Mouse (Mus musculus) brown adipose tissue, adult 24 weeks (tissue): Measurements from ENCODE around the gene Ciita. TPM values are rescaled to one million over a fixed set of nuclear protein-coding genes. Genes with fewer than 3 reads are reported as not detected.

Experiments
- H3K27ac ChIP-seq: fragments of 200-500 bp; replicated peaks from 2 replicates; pipeline ENCODE4 v1.5.1; 2012; ENCODE audit warnings: low read depth, mild to moderate bottlenecking, low read length
- H3K4me1 ChIP-seq: fragments of 200-500 bp; 2 replicates; pipeline ENCODE4 v1.6.1; 2012; ENCODE audit warnings: low read length, mixed read lengths; ENCODE audit not compliant: control insufficient read depth, insufficient read depth, insufficient read length
- H3K4me3 ChIP-seq: fragments of 200-500 bp; 2 replicates; pipeline ENCODE4 v1.5.1; 2012; ENCODE audit warnings: low read depth, mild to moderate bottlenecking, low read length, moderate library complexity; ENCODE audit not compliant: insufficient read depth
- polyA plus RNA-seq: library from polyadenylated mRNA; stranded (reverse); fragments of >200 nt; gene quantifications from 2 replicates; pipeline ENCODE4 v1.2.4, GENCODE M21; 2012; ENCODE audit not compliant: missing spikeins, insufficient read depth, insufficient read length

Gene Ciita
- polyA plus RNA-seq, 1 experiment: 0.67 TPM

GRCm38 (mm10) chr16:10453872-10454582, 25.8 kb upstream of the Ciita start:
- H3K27ac ChIP-seq: no peak overlapping the region
- no peaks in the 10 kb centered on the region for H3K4me1 ChIP-seq
- no peak overlapping the region for H3K4me3 ChIP-seq

DNA sequence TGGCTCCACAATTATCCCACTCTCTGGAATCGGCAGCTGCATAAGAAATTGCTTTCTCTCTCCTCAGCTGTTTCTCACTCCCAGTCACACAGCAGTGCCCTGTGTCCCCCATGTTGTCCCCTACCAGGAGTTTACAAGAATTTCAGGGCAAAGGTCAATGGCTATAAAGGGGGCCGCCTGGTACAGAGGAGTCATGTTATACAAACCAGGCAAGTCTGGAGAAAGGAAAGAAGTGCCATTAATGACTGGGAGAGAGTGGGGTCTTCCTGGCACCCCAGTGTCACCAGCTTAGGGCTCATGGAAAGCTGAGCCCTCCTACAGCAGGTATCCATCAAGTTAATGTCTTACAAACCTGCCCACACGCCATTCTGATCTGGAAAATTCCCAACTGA, 25.3 kb upstream of the Ciita start:
- H3K4me1 ChIP-seq: no peaks in the 10 kb centered on the region
- no peak overlapping the region for H3K27ac ChIP-seq
- H3K4me3 ChIP-seq: no peak overlapping the region

DNA sequence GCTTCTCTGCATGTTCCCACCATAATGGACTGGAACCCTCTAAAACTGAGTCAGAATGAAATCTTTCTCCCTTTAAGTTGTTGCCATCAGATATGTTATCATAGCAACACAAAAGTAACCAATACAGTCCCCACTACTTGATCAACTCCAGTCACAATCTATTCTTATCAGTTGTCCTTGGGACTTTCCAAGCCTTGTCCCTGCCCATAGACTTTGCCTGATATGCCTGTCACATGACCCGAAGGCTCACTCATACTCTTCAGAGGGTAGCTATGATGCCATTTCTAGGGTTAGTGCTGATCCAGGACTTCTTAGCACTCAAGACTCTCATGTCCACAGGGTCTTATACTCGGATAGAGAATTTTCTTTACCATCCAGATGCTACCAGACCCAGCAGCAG, 19.7 kb upstream of the Ciita start:
- no peak overlapping the region for H3K4me3 ChIP-seq
- H3K4me1 ChIP-seq: no peaks in the 10 kb centered on the region
- H3K27ac ChIP-seq: no peak overlapping the region

DNA sequence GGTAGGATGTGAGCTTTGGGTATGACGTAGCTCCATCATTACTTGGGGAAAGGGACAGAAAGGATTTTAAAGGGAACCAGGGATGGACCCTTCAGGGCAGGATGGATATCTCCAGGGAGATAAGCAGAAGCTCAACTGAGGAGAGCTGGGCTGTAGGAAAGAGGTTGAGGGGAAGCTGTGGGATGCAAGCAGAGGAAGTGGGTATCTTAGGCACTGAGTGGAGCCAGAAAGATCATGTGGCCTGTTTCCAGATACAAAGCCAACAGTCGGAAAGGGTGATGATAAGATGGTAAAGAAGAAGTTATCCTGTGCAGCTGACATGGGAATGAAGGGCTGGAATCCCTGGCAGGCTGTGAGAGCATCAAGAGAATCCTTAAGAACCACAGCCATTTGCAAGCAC, 18.7 kb upstream of the Ciita start:
- Histone ChIP-seq H3K4me1 (0 out of 2 replicates have a peak, but pooled peaks cover 2% of the 10 kb centered on the region), H3K4me3 (no peak overlapping the region), H3K27ac (peak overlapping the region; percentile 37; the same call in 1 of the 2 replicates)

DNA sequence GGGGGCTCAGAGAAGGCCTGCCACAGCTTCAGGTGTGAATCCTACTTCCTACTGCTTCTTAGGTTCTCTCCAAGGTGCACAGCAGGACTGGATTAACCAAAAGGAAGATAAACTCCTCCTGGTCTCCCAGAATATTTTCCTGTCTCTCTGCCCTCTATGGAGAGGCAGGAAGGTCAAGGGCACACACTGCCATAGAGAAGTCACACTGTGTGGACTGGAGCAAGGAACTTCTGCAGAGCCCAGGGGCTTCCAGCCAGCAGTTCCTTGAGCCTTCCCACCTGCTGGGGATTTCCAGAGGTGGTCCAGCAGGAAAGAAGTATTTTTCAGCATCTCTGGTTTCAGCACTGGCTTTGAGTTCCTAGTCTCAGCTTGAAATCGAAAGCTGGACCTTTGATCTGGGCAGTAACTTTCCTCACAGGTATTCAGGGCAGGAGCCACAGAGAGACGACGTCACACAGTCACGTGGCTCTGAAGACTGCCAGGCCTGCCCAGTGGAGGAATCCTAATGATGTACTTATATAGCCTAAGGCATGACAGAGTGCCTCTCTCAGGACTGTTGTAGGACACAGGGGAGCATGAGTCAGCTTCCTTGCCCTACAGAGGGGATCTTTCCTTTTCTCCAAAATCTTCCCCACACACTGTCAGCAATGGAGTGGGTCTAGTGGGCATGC, 14.7 kb upstream of the Ciita start:
- Histone ChIP-seq H3K27ac (no peak overlapping the region), H3K4me1 (0 out of 2 replicates have a peak, but pooled peaks cover 2% of the 10 kb centered on the region), H3K4me3 (no peak overlapping the region)

GRCm38 (mm10) chr16:10467391-10468107, 12.3 kb upstream of the Ciita start:
- Histone ChIP-seq H3K4me1 (0 out of 2 replicates have a peak, but pooled peaks cover 2% of the 10 kb centered on the region), H3K27ac (no peak overlapping the region)

GRCm38 (mm10) chr16:10468201-10468600, 11.7 kb upstream of the Ciita start:
- Histone ChIP-seq H3K4me1 (0 out of 2 replicates have a peak, but pooled peaks cover 2% of the 10 kb centered on the region), H3K4me3 (no peak overlapping the region)

More at GRCm38 (mm10) chr16:10467391-10468107, 12.3 kb upstream of the Ciita start:
- H3K4me3 ChIP-seq: no peak overlapping the region

GRCm38 (mm10) chr16:10471950-10472349, 7.9 kb upstream of the Ciita start:
- Histone ChIP-seq H3K4me3 (no peak overlapping the region), H3K27ac (no peak overlapping the region), H3K4me1 (no peaks in the 10 kb centered on the region)

More at GRCm38 (mm10) chr16:10468201-10468600, 11.7 kb upstream of the Ciita start:
- no peak overlapping the region for H3K27ac ChIP-seq

DNA sequence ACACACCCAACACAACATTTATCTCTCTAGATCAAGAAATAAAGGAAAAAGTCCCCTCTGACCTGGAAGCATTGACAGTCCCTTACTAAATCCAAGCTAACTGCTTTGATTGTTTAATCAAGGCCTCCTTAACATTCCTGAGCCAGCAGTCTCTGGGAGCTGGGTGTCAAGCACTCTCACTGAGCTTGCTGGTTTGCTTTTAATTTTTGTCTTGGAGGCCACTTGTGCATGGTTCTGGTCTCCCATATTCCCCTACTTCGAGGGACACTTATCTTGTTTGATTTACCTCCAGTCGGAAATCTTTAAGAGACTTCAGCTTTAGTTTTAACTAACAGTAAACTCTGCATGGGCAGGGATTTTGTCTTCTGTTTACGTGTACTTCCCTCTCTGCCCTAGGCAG, 4.9 kb upstream of the Ciita start:
- H3K27ac ChIP-seq: no peak overlapping the region
- H3K4me1 ChIP-seq: no peaks in the 10 kb centered on the region
- H3K4me3 ChIP-seq: no peak overlapping the region

DNA sequence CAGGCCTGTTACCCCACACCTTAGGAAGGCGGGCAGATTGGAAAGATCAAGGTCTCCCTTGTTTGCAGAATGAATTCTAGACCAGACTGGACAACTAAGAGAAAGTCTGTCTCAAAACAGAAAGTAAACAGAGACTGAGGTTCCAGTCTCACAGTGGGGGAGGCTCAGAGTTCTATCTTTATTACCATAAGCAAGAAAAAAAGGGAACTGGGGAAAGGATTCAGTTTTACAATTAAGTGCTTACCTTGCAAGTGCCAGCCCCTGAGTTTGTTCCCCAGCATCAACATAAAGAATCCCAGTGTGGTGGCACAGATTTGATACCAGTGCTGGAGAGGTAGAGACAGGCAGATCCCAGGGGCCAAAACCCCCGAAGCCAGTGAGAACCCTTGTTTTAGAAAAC, 3.9 kb upstream of the Ciita start:
- H3K4me3 ChIP-seq: no peak overlapping the region
- no peaks in the 10 kb centered on the region for H3K4me1 ChIP-seq
- H3K27ac ChIP-seq: peak overlapping the region; percentile 48

GRCm38 (mm10) chr16:10482343-10482742, 2.5 kb downstream of the Ciita start:
- Histone ChIP-seq H3K27ac (no peak overlapping the region), H3K4me1 (no peaks in the 10 kb centered on the region), H3K4me3 (no peak overlapping the region)

DNA sequence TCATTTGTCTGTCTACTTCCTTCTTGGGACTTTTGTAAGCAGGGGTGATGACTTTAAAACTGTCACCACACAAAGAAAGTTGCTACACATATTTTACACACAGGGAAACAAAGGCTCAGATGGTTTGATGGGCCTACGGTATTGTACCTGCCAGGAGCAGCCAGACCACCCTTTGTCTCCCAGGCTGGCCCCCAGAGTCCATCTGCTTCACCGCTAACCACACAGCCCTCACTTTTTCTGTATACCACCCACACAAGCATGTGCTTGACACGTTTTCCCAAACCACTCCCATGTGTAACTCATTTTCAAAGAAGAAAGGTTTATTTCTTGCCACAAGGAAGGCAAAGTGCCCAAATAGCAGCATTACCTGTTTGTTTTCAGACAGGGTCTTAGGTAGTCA, 7.1 kb downstream of the Ciita start:
- Histone ChIP-seq H3K27ac (no peak overlapping the region), H3K4me3 (no peak overlapping the region), H3K4me1 (no peaks in the 10 kb centered on the region)

GRCm38 (mm10) chr16:10487895-10488493, 8.1 kb downstream of the Ciita start:
- no peaks in the 10 kb centered on the region for H3K4me1 ChIP-seq
- H3K4me3 ChIP-seq: no peak overlapping the region
- no peak overlapping the region for H3K27ac ChIP-seq

GRCm38 (mm10) chr16:10488769-10489481, 9.1 kb downstream of the Ciita start:
- H3K4me3 ChIP-seq: no peak overlapping the region; the same call in 1 of the 2 replicates
- no peaks in the 10 kb centered on the region for H3K4me1 ChIP-seq
- H3K27ac ChIP-seq: no peak overlapping the region
